Mouse (Mus musculus) G1E (cell line): Measurements from ENCODE around the gene Olfr963. TPM values are rescaled to one million over a fixed set of nuclear protein-coding genes. Genes with fewer than 3 reads are reported as not detected.

Experiments used
- ATAC-seq: 2 replicates; pipeline ENCODE4 v1.8.0; 2016; ENCODE audit warnings: mild to moderate bottlenecking; ENCODE audit not compliant: insufficient number of reproducible peaks, poor library complexity, low FRiP score, severe bottlenecking; ENCODE audit errors: extremely low read depth
- DNase-seq: peaks from one replicate; pipeline ENCODE4 v3.0.0; 2012; ENCODE audit warnings: low spot score
- H3K27me3 ChIP-seq: 2 replicates; pipeline ENCODE4 v1.6.1; 2012; ENCODE audit warnings: mild to moderate bottlenecking, low read length, inconsistent platforms; ENCODE audit not compliant: insufficient read depth
- H3K36me3 ChIP-seq: replicated peaks from 2 replicates; pipeline ENCODE3; 2012; ENCODE audit warnings: mild to moderate bottlenecking, inconsistent platforms
- H3K4me1 ChIP-seq: 2 replicates; pipeline ENCODE4 v1.6.1; 2012; ENCODE audit warnings: low read depth, low read length, inconsistent platforms, mixed read lengths; ENCODE audit not compliant: insufficient read depth
- H3K4me3 ChIP-seq: 2 replicates; pipeline ENCODE4 v1.5.1; 2012; ENCODE audit warnings: low read depth, mild to moderate bottlenecking, inconsistent platforms, low read length, moderate library complexity, mixed read lengths
- H3K9me3 ChIP-seq: replicated peaks from 2 replicates; pipeline ENCODE4 v1.6.1; 2012; ENCODE audit warnings: inconsistent platforms
- CTCF ChIP-seq: IDR thresholded peaks from 2 replicates; pipeline ENCODE4 v1.5.1; 2012; ENCODE audit warnings: low read depth, low read length, inconsistent platforms, mixed read lengths
- GATA1 ChIP-seq: IDR thresholded peaks from 2 replicates; pipeline ENCODE4 v1.6.1; 2012; ENCODE audit warnings: borderline replicate concordance, low read length, inconsistent platforms, mixed read lengths
- GATA2 ChIP-seq: IDR thresholded peaks from 2 replicates; pipeline ENCODE4 v1.6.1; 2012; ENCODE audit warnings: low read depth, low read length, inconsistent platforms, borderline replicate concordance
- POLR2AphosphoS5 ChIP-seq: IDR thresholded peaks from 2 replicates; pipeline ENCODE4 v1.6.1; 2012; ENCODE audit warnings: low read depth, low read length, inconsistent platforms; ENCODE audit not compliant: insufficient replicate concordance
- TAL1 ChIP-seq: conservative IDR thresholded peaks from 2 replicates; pipeline ENCODE4 v1.6.1; 2012; ENCODE audit warnings: low read depth, low read length, inconsistent platforms, mixed read lengths
- polyA plus RNA-seq: library from polyadenylated mRNA; stranded (reverse); fragments of >175 nt; gene quantifications from 2 replicates; pipeline ENCODE4 v1.2.3, GENCODE M21; 2012
- total RNA-seq, 2 experiments: library from RNA; stranded (forward) in 1 of 2; stranded (reverse) in 1 of 2; fragments of 200-1000 nt in 1 of 2; fragments of >200 nt in 1 of 2; fragmentation: Nextera tagmentation in 1 of 2; gene quantifications; 2 replicates each; pipeline ENCODE4 v1.2.3; 2014 to 2017

Olfr963 gene
- total and polyA plus RNA-seq, 3 experiments = not detected

GRCm38 (mm10) chr9:39644785-39645184 is 22.2 kb upstream of the Olfr963 start, which contains the start of gene Olfr961:
Gene Olfr961, plus strand, starts transcription at chr9:39645085.
- Histone ChIP-seq H3K27me3 (no peaks in the 10 kb centered on the region), H3K36me3 (no peaks in the 10 kb centered on the region), H3K4me3 (no peak within 1 kb of the TSS), H3K9me3 (no peaks in the 10 kb centered on the region), H3K4me1 (no peaks in the 10 kb centered on the region)
- DNase-seq = no peak
- TF ChIP-seq GATA2 (no peak), TAL1 (no peak), GATA1 (no peak), CTCF (no peak), POLR2AphosphoS5 (no peak)
- no peak for ATAC-seq

GRCm38 (mm10) chr9:39647382-39647781 is 19.6 kb upstream of the Olfr963 start:
- Histone ChIP-seq H3K4me1 (no peaks in the 10 kb centered on the region), H3K27me3 (no peaks in the 10 kb centered on the region), H3K36me3 (no peaks in the 10 kb centered on the region), H3K4me3 (no peak overlapping the region), H3K9me3 (no peaks in the 10 kb centered on the region)
- DNase-seq = no peak
- no peak for ATAC-seq
- TF ChIP-seq CTCF (no peak), POLR2AphosphoS5 (no peak), GATA1 (no peak), GATA2 (no peak), TAL1 (no peak)

- Histone ChIP-seq H3K9me3 (no peaks in the 10 kb centered on the region), H3K4me3 (no peak overlapping the region), H3K36me3 (no peaks in the 10 kb centered on the region), H3K27me3 (no peaks in the 10 kb centered on the region), H3K4me1 (no peaks in the 10 kb centered on the region)
- ATAC-seq (no peak), DNase-seq (no peak)
- TF ChIP-seq GATA1 (no peak), GATA2 (no peak), TAL1 (no peak), POLR2AphosphoS5 (no peak), CTCF (no peak)
Observed at GRCm38 (mm10) chr9:39654756-39655396, 12.1 kb upstream of the Olfr963 start.

- ATAC-seq = no peak
Observed at GRCm38 (mm10) chr9:39669723-39670122, 2.7 kb downstream of the Olfr963 start.

GRCm38 (mm10) chr9:39674820-39675219 is 7.8 kb downstream of the Olfr963 start:
- ATAC-seq (no peak), DNase-seq (no peak)
- H3K4me3 ChIP-seq = no peak overlapping the region
- no peaks in the 10 kb centered on the region for H3K27me3 ChIP-seq
- H3K4me1 ChIP-seq = no peaks in the 10 kb centered on the region
- H3K36me3 ChIP-seq = no peaks in the 10 kb centered on the region
- no peak for TF ChIP-seq TAL1
- TF ChIP-seq CTCF = no peak
- TF ChIP-seq POLR2AphosphoS5 = no peak
- no peak for TF ChIP-seq GATA1
- no peak for TF ChIP-seq GATA2
- no peaks in the 10 kb centered on the region for H3K9me3 ChIP-seq

More at GRCm38 (mm10) chr9:39669723-39670122, 2.7 kb downstream of the Olfr963 start:
- TF ChIP-seq GATA2 (no peak), TAL1 (no peak), GATA1 (no peak), POLR2AphosphoS5 (no peak), CTCF (no peak)
- no peak for DNase-seq
- no peaks in the 10 kb centered on the region for H3K4me1 ChIP-seq
- H3K27me3 ChIP-seq = no peaks in the 10 kb centered on the region
- no peaks in the 10 kb centered on the region for H3K9me3 ChIP-seq
- H3K36me3 ChIP-seq = no peaks in the 10 kb centered on the region
- no peak overlapping the region for H3K4me3 ChIP-seq

- H3K9me3 ChIP-seq = no peaks in the 10 kb centered on the region
- H3K27me3 ChIP-seq = no peaks in the 10 kb centered on the region
- no peak overlapping the region for H3K4me3 ChIP-seq
- H3K36me3 ChIP-seq = no peaks in the 10 kb centered on the region
- no peaks in the 10 kb centered on the region for H3K4me1 ChIP-seq
- ATAC-seq = no peak
- no peak for DNase-seq
- TF ChIP-seq POLR2AphosphoS5 (no peak), CTCF (no peak), GATA1 (no peak), TAL1 (no peak)
Observed at GRCm38 (mm10) chr9:39678557-39678956, 11.6 kb downstream of the Olfr963 start.
